Mouse (Mus musculus) MEL (cell line): ENCODE measurements around the gene Tmed9. TPM values are rescaled to one million over a fixed set of nuclear protein-coding genes. Genes with fewer than 3 reads are reported as not detected.

ENCODE experiments used
- DNase-seq: peaks from one replicate; pipeline ENCODE4 v3.0.0; 2011; ENCODE audit warnings: low read depth, low spot score
- H3K27ac ChIP-seq: 2 replicates; pipeline ENCODE4 v1.5.1; 2012; ENCODE audit warnings: low read depth, mild to moderate bottlenecking, control low read depth, low read length, moderate library complexity; ENCODE audit not compliant: control insufficient read depth
- H3K27me3 ChIP-seq, 2 experiments: fragments of 150-350 bp in 1 of 2; sonication (generic) in 1 of 2; 2 replicates each; pipeline ENCODE4 v1.6.1; 2012; ENCODE audit warnings: low read length in 2 of 2, mild to moderate bottlenecking in 2 of 2, improper control_type of control experiment in 1 of 2, moderate library complexity in 1 of 2; ENCODE audit not compliant: insufficient read depth in 2 of 2, control insufficient read depth in 1 of 2
- H3K36me3 ChIP-seq, 2 experiments: 2 replicates each; pipeline ENCODE4 v1.6.1; 2012 to 2014; ENCODE audit warnings: low read length in 2 of 2, improper control_type of control experiment in 1 of 2, inconsistent platforms in 1 of 2, mild to moderate bottlenecking in 1 of 2; ENCODE audit not compliant: insufficient read depth in 2 of 2, control insufficient read depth in 1 of 2
- H3K4me1 ChIP-seq, 2 experiments: fragments of 150-350 bp in 1 of 2; sonication (generic) in 1 of 2; 2 replicates each; pipeline ENCODE4 v1.6.1; 2012; ENCODE audit warnings: low read length in 2 of 2, improper control_type of control experiment in 1 of 2, mild to moderate bottlenecking in 1 of 2; ENCODE audit not compliant: insufficient read depth in 2 of 2, control insufficient read depth in 1 of 2
- H3K4me3 ChIP-seq, 2 experiments: fragments of 150-350 bp in 1 of 2; sonication (generic) in 1 of 2; 2 replicates each; pipeline ENCODE4 v1.5.1; 2012; ENCODE audit warnings: low read depth in 2 of 2, low read length in 2 of 2, mild to moderate bottlenecking in 2 of 2, moderate library complexity in 2 of 2, control low read depth in 1 of 2, improper control_type of control experiment in 1 of 2; ENCODE audit not compliant: control insufficient read depth in 1 of 2, insufficient read depth in 1 of 2
- H3K79me2 ChIP-seq: 2 replicates; pipeline ENCODE4 v1.6.1; 2012; ENCODE audit warnings: mild to moderate bottlenecking, low read length, moderate library complexity; ENCODE audit not compliant: control insufficient read depth, poor library complexity, insufficient read depth
- H3K9ac ChIP-seq: 2 replicates; pipeline ENCODE4 v1.6.1; 2012; ENCODE audit warnings: low read depth, mild to moderate bottlenecking, control low read depth, low read length, moderate library complexity; ENCODE audit not compliant: control insufficient read depth, poor library complexity, severe bottlenecking
- H3K9me3 ChIP-seq: fragments of 150-350 bp; sonication (generic); replicated peaks from 2 replicates; pipeline ENCODE4 v1.6.1; 2012; ENCODE audit warnings: mild to moderate bottlenecking, low read length, improper control_type of control experiment, moderate library complexity; ENCODE audit not compliant: insufficient read depth
- CTCF ChIP-seq, 3 experiments: IDR thresholded peaks in 2 of 3; conservative IDR thresholded peaks in 1 of 3; 2 replicates each; pipeline ENCODE4 v1.5.1; 2011 to 2012; ENCODE audit warnings: low read length in 3 of 3, low read depth in 2 of 3, mild to moderate bottlenecking in 2 of 3, improper control_type of control experiment in 1 of 3, inconsistent platforms in 1 of 3, mixed read lengths in 1 of 3, moderate library complexity in 1 of 3; ENCODE audit not compliant: control insufficient read depth in 1 of 3, insufficient read depth in 1 of 3, poor library complexity in 1 of 3, severe bottlenecking in 1 of 3
- E2F4 ChIP-seq: IDR thresholded peaks from 2 replicates; pipeline ENCODE4 v1.6.1; 2011; ENCODE audit warnings: low read depth, low read length, improper control_type of control experiment, borderline replicate concordance
- JUND ChIP-seq: IDR thresholded peaks from 2 replicates; pipeline ENCODE4 v1.6.1; 2011; ENCODE audit warnings: low read depth, mild to moderate bottlenecking, improper control_type of control experiment, low read length
- MAFK ChIP-seq: IDR thresholded peaks from 2 replicates; pipeline ENCODE4 v1.6.1; 2011; ENCODE audit warnings: low read depth, mild to moderate bottlenecking, low read length, improper control_type of control experiment, borderline replicate concordance
- MEF2A ChIP-seq: IDR thresholded peaks from 2 replicates; pipeline ENCODE4 v1.6.1; 2014; ENCODE audit warnings: low read depth, mild to moderate bottlenecking, inconsistent platforms, low read length, improper control_type of control experiment; ENCODE audit not compliant: poor library complexity, insufficient replicate concordance, severe bottlenecking; ENCODE audit errors: extremely low read depth
- MYB ChIP-seq: IDR thresholded peaks from 2 replicates; pipeline ENCODE4 v1.6.1; 2011; ENCODE audit warnings: mild to moderate bottlenecking, low read depth, low read length, improper control_type of control experiment
- NELFE ChIP-seq: IDR thresholded peaks from 2 replicates; pipeline ENCODE4 v1.6.1; 2011; ENCODE audit warnings: low read depth, low read length, improper control_type of control experiment
- POLR2AphosphoS2 ChIP-seq: IDR thresholded peaks from 2 replicates; pipeline ENCODE4 v1.6.1; 2011; ENCODE audit warnings: low read length, improper control_type of control experiment
- SMC3 ChIP-seq: IDR thresholded peaks from 2 replicates; pipeline ENCODE4 v1.6.1; 2011; ENCODE audit warnings: low read depth, low read length, improper control_type of control experiment
- TCF12 ChIP-seq: IDR thresholded peaks from 2 replicates; pipeline ENCODE4 v1.6.1; 2014; ENCODE audit warnings: low read depth, mild to moderate bottlenecking, inconsistent platforms, low read length, improper control_type of control experiment, moderate library complexity
- USF2 ChIP-seq, 2 experiments: IDR thresholded peaks; 2 replicates each; pipeline ENCODE4 v1.6.1; 2011 to 2012; ENCODE audit warnings: improper control_type of control experiment in 2 of 2, low read length in 2 of 2, borderline replicate concordance in 1 of 2, inconsistent platforms in 1 of 2, low read depth in 1 of 2, mild to moderate bottlenecking in 1 of 2; ENCODE audit not compliant: insufficient read depth in 1 of 2
- ZC3H11A ChIP-seq: IDR thresholded peaks from 2 replicates; pipeline ENCODE4 v1.6.1; 2012; ENCODE audit warnings: low read depth, mild to moderate bottlenecking, inconsistent platforms, low read length, improper control_type of control experiment
- ZKSCAN1 ChIP-seq: IDR thresholded peaks from 2 replicates; pipeline ENCODE4 v1.6.1; 2012; ENCODE audit warnings: low read depth, mild to moderate bottlenecking, inconsistent platforms, low read length, improper control_type of control experiment, moderate library complexity
- polyA plus RNA-seq, 2 experiments: library from polyadenylated mRNA; stranded (reverse) in 1 of 2; unstranded in 1 of 2; fragments of >175 nt in 1 of 2; fragments of >200 nt in 1 of 2; gene quantifications; 2 replicates each; pipeline versions ENCODE4 v1.2.1 to v1.2.4; 2012; ENCODE audit warnings: low replicate concordance in 2 of 2, low read depth in 1 of 2; ENCODE audit not compliant: insufficient read length in 2 of 2, insufficient read depth in 1 of 2, missing spikeins in 1 of 2
- total RNA-seq: library from RNA; depleted of rRNA; stranded (reverse); fragments of 300-350 nt; gene quantifications from 2 replicates; pipeline ENCODE4 v1.2.3, GENCODE M21; 2012

Gene Tmed9
- total and polyA plus RNA-seq, 3 experiments, result 218 to 222 TPM; not detected in 1

DNA sequence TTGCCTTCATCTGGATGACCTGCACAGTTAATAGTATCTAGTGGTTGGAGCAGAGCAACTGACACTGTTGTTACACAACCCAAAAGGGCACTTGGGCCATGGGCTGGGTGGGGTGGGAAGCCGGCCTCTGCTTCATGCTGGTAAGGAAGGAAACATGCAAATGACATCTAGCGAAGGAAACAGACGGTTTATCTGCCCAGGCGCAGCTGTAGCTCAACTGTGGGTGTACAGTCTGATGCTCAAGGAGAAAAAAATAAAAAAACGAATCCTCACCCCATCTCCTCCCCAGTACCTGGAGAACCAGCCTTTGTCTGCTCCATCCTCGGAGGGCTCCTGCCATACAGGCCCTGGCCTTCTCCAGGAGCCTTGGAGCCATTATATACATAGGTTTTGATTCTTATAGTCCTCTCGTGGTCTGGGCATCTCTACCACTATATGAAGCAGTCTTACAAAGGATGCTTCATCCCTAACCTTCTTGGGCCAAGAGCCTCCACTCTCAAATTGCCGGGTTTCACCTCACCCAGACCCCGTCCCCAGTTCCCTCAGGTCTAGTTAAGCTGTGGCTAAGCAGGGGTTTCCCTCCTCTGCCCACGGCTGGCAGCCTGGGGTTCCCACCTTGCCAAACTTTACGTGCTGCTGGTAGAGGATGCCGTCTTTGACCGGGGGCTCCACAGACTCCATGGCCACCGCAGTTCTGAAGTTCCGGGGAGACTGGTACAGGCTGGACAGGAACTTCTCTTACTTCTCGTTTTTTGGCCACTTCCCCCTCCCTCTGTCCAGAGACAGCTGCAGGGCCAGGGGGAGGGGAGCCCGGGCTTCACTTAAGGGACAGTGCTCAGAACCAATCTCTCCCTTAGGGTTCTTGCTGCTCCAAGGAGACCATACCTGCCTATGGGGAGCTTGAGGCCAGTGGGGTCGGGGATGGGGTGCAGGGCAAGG lies 45.4 kb upstream of the Tmed9 start (continued):
- TF ChIP-seq MEF2A, result no peak
- no peak for TF ChIP-seq ZC3H11A
- TF ChIP-seq ZKSCAN1, result no peak
- peak; percentile 56; the same call in 1 of the 2 replicates for TF ChIP-seq TCF12
- TF ChIP-seq, all 39 proteins: peak for 12

DNA sequence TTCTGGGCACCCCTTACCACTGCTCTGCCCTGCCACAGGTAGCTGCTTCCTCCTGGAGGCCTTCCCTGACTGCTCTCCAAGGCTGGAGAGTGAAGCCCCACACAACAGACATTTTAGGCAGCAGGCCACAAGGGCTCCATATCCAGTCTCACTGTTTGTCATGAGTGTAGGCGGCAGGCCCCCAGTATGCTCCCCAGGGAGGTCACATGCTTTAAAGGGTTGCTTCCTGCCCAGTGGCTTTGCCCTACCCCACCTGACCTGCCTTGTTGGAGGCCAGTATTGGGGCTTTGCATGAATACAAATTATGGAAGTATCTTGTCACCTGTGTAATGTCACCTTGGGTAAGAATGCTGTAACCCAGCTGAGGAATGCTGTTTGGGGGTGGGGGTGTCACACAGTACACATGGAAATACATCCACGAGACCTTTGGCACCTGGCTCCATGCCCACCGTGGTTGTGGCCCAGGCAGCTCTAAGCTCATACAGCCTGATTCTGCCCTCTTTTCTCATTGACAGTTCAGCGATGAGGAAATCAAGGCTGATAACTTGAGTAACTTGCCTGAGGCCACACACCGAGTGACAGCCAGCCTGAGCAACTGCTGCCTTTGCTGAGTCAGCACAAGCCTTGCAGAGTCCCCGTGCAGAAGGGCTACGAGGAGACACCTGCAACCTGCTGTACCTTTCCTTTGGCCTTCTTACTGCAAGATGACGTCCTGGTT lies 44.2 kb upstream of the Tmed9 start, which contains the start of gene Dok3:
Dok3 (minus strand) TSS at position 99 of the 718 bp plus-strand sequence.
- Histone ChIP-seq H3K4me1 (peaks cover 0 to 31% of the 10 kb centered on the region in 2 experiments; a peak in 3 of 4 replicates), H3K27me3 (no peaks in the 10 kb centered on the region), H3K79me2 (no peaks in the 10 kb centered on the region), H3K9ac (peak within 1 kb of the TSS; percentile 56), H3K27ac (peak within 1 kb of the TSS; percentile 75), H3K9me3 (no peaks in the 10 kb centered on the region), H3K4me3 (peak within 1 kb of the TSS in 1 of 2 experiments; percentile 11; a peak in 1 of 4 replicates), H3K36me3 (peaks cover 2 to 18% of the 10 kb centered on the region in 2 experiments; a peak in 3 of 4 replicates)
- DNase-seq, result peak; percentile 23
- TF ChIP-seq MAFK (peak; percentile 85), NELFE (no peak)

DNA sequence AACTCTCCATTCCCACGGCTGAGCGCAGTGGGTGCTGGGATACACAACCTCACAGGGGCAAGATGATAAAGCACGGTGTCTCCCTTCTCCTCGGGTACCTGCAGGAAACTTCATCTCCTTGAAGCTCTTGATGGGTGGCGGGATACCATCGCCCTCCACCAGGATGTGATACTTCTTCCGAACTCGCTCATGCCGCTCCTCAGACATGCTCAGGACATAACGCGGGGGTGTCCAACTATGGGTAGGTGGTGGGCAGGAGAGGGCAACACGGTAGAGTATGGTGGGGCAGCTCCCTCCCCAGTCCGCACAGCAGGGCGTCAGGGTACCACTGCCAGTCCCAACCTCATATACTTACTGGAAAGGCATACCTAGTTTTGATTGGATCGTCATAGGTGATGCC lies 38.3 kb upstream of the Tmed9 start:
- H3K9ac ChIP-seq, result no peak overlapping the region
- no peaks in the 10 kb centered on the region for H3K9me3 ChIP-seq
- H3K79me2 ChIP-seq, result peaks cover 7% of the 10 kb centered on the region
- H3K4me3 ChIP-seq, result peak overlapping the region in 1 of 2 experiments; percentile 75; a peak in 2 of 4 replicates
- H3K27ac ChIP-seq, result no peak overlapping the region
- no peak for TF ChIP-seq POLR2AphosphoS2
- no peak for TF ChIP-seq E2F4
- TF ChIP-seq USF2 (IDR thresholded peaks at IDR 0.05; ENCODE audit: borderline replicate concordance in 1 of 2, insufficient read depth in 1 of 2, low read depth in 1 of 2, low read length in 2 of 2), result no peak
- TF ChIP-seq MYB, result no peak
- no peak for TF ChIP-seq ZKSCAN1
- no peak for TF ChIP-seq SMC3
- no peak for TF ChIP-seq JUND
- TF ChIP-seq CTCF (IDR thresholded peaks at IDR 0.05 in 2 of 3, conservative IDR thresholded peaks at IDR 0.05 in 1 of 3; ENCODE audit: control insufficient read depth in 1 of 3, insufficient read depth in 1 of 3, low read depth in 2 of 3, low read length in 3 of 3, poor library complexity in 1 of 3, severe bottlenecking in 1 of 3), result no peak
- H3K36me3 ChIP-seq, result 0 out of 4 replicates have a peak, but pooled peaks cover 0 to 2% of the 10 kb centered on the region in 2 experiments
- H3K4me1 ChIP-seq, result peaks cover 0 to 4% of the 10 kb centered on the region in 2 experiments; a peak in 2 of 4 replicates
- no peaks in the 10 kb centered on the region for H3K27me3 ChIP-seq
- no peak for DNase-seq
